In the genomic region with DNA sequence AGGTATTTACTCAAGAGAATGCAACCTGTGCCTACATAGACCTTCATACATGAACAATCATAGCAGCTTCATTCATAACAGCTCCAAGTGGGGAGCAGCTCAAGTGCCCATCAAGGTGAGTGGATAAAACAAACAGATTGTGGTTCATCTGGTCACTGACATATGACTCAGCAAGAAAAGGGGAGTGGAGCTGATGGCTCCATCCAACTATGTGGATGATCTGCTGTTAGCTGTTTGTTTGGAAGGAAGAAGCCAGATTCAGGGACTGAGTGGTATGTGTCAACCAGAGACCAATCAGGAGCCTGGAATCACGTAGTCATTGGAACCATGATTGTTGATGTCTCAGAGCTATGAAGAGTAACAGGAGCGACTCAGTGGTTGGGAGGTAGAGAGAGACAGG, we compare ENCODE assay signal across 23 mouse cellular contexts. TPM values are rescaled to one million over a fixed set of nuclear protein-coding genes. Genes with fewer than 3 reads are reported as not detected.
"Had no signal": no experiment of that assay in that cellular context is flagged by ENCODE, and none has a peak within 500 bp of the region (broad histone marks: within the 10 kb centered on the region; RNA-seq: fewer than 3 reads in every experiment).

No protein-coding gene starts in this region.

- H3K36me3 ChIP-seq: midbrain, embryonic 13.5 days; midbrain, embryonic 15.5 days; neural tube, embryonic 12.5 days; stomach, embryonic 15.5 days had no signal

- H3K27me3 ChIP-seq: lung, embryonic 15.5 days; midbrain, embryonic 13.5 days; midbrain, embryonic 15.5 days; neural tube, embryonic 12.5 days; stomach, embryonic 15.5 days had no signal

- DNase-seq: lung, adult 2 months; lung, postnatal 14 days; lung, postnatal 36 days; right cerebral cortex, postnatal 14 days; thymus, adult 2 months; thymus, postnatal 14 days; thymus, postnatal 36 days had no signal

- H3K4me2 ChIP-seq: lung, embryonic 15.5 days; midbrain, embryonic 11.5 days; midbrain, embryonic 13.5 days; midbrain, embryonic 15.5 days; neural tube, embryonic 12.5 days; stomach, embryonic 15.5 days had no signal

- H3K27ac ChIP-seq: lung, embryonic 15.5 days; macrophage; midbrain, embryonic 13.5 days; midbrain, embryonic 15.5 days; neural tube, embryonic 12.5 days; stomach, embryonic 15.5 days; stomach, postnatal 0 days had no signal

- H3K9ac ChIP-seq: lung, embryonic 15.5 days; midbrain, embryonic 13.5 days; midbrain, embryonic 15.5 days; neural tube, embryonic 12.5 days; stomach, embryonic 15.5 days had no signal

- H3K9me3 ChIP-seq: lung, embryonic 15.5 days; midbrain, embryonic 13.5 days; midbrain, embryonic 15.5 days; neural tube, embryonic 12.5 days; stomach, embryonic 15.5 days had no signal

- ATAC-seq: lung, postnatal 0 days; midbrain, embryonic 13.5 days; midbrain, embryonic 15.5 days had no signal

- H3K4me1 ChIP-seq: stomach, embryonic 15.5 days had no signal

- H3K4me3 ChIP-seq: lung, embryonic 15.5 days; megakaryocyte, embryonic 14.5 days; midbrain, embryonic 13.5 days; midbrain, embryonic 15.5 days; neural tube, embryonic 12.5 days; stomach, embryonic 15.5 days had no signal

RNA-seq across cellular contexts. Expression of a gene that starts 8.0 kb away (rescaled TPM):
- total RNA-seq: monocyte, adult 5-6 weeks had no signal

RNA-seq across cellular contexts. Expression of a gene that starts 31.4 kb away (rescaled TPM):
- total RNA-seq: megakaryocyte progenitor cell, adult 5-6 weeks; midbrain, postnatal 0 days; monocyte, adult 5-6 weeks; neutrophil, adult 5-6 weeks had no signal
- polyA plus RNA-seq: lung, adult 2 months; lung, embryonic 15.5 days; lung, postnatal 0 days; macrophage; midbrain, embryonic 11.5 days; spleen, adult 2 months; stomach, embryonic 15.5 days; stomach, postnatal 0 days; testis, adult 2 months had no signal

RNA-seq across cellular contexts. Expression of a gene that starts 32.0 kb away (rescaled TPM):
- total RNA-seq: neutrophil, adult 5-6 weeks had no signal
- polyA plus RNA-seq: macrophage had no signal
